Mouse (Mus musculus): Measurements from ENCODE around the gene Senp3.

The Senp3 gene

GRCm38 (mm10) chr11:69679144-69679543, 2.7 kb downstream of the Senp3 start:
- DNase-seq = no peak

- DNase-seq = peak; percentile 99 to 100
These were observed 9.6 kb downstream of the Senp3 start, which contains the start of gene Eif4a1 for GRCm38 (mm10) chr11:69672211-69672706. TSS of gene Eif4a1 (minus strand) at chr11:69672423.

GRCm38 (mm10) chr11:69671726-69672124, 10.2 kb downstream of the Senp3 start:
- no peak for DNase-seq

GRCm38 (mm10) chr11:69670786-69671725, 10.8 kb downstream of the Senp3 start:
- DNase-seq = peak; percentile 95 to 96

- no peak for DNase-seq
These were observed 15.2 kb downstream of the Senp3 start for GRCm38 (mm10) chr11:69666665-69667005.

GRCm38 (mm10) chr11:69665961-69666664, 15.8 kb downstream of the Senp3 start, which contains the start of gene Cd68:
TSS of gene Cd68 (minus strand) at chr11:69666153.
- DNase-seq = peak in 1 of 2 experiments; percentile 30

- peak in 1 of 2 experiments; percentile 21 for DNase-seq
These were observed 16.4 kb downstream of the Senp3 start for GRCm38 (mm10) chr11:69665457-69665960.

- no peak for DNase-seq
These were observed 17.0 kb downstream of the Senp3 start for GRCm38 (mm10) chr11:69664841-69665240.

GRCm38 (mm10) chr11:69663795-69664194, 18.1 kb downstream of the Senp3 start:
- DNase-seq = no peak

- peak in 1 of 2 experiments; percentile 46 for DNase-seq
These were observed 18.8 kb downstream of the Senp3 start for GRCm38 (mm10) chr11:69662967-69663671.

GRCm38 (mm10) chr11:69662213-69662966, 19.5 kb downstream of the Senp3 start, which contains the start of gene Mpdu1:
TSS of gene Mpdu1 (minus strand) at chr11:69662642.
- peak; percentile 93 to 96 for DNase-seq

- DNase-seq = no peak
These were observed 20.5 kb downstream of the Senp3 start for GRCm38 (mm10) chr11:69661221-69661881.

GRCm38 (mm10) chr11:69657462-69657881, 24.4 kb downstream of the Senp3 start:
- DNase-seq = no peak

- peak; percentile 48 for DNase-seq
These were observed 25.0 kb downstream of the Senp3 start for GRCm38 (mm10) chr11:69656617-69657461.

GRCm38 (mm10) chr11:69656065-69656455, 25.8 kb downstream of the Senp3 start:
- no peak for DNase-seq

GRCm38 (mm10) chr11:69655264-69656064, 26.4 kb downstream of the Senp3 start, which contains the start of gene Sox15:
TSS of gene Sox15 (plus strand) at chr11:69655314.
- peak; percentile 25 to 44 for DNase-seq

- DNase-seq = no peak
These were observed 27.1 kb downstream of the Senp3 start for GRCm38 (mm10) chr11:69654760-69655159.

- no peak for DNase-seq
These were observed 28.5 kb downstream of the Senp3 start for GRCm38 (mm10) chr11:69653399-69653798.

GRCm38 (mm10) chr11:69645860-69646259, 36.0 kb downstream of the Senp3 start:
- DNase-seq = no peak

Data from thymus, postnatal 36 days (tissue).